Mouse (Mus musculus) lung, embryonic 14.5 days (tissue): Measurements from ENCODE around the gene Slc23a2. TPM values are rescaled to one million over a fixed set of nuclear protein-coding genes. Genes with fewer than 3 reads are reported as not detected.

ENCODE experiments used
- ATAC-seq: fragments of 200-750 bp; cut with Nextera tagmentation; 2 replicates; pipeline ENCODE4 v1.8.0; 2017; ENCODE audit warnings: mild to moderate bottlenecking, moderate TSS enrichment, moderate library complexity; ENCODE audit not compliant: insufficient read depth
- DNase-seq: peaks from one replicate; pipeline ENCODE4 v3.0.0-alpha.2; 2015
- H3K27ac ChIP-seq: fragments of 300-500 bp; sonication (generic); 2 replicates; pipeline ENCODE4 v1.5.1; 2014; ENCODE audit warnings: low read depth, mild to moderate bottlenecking, moderate library complexity
- H3K27me3 ChIP-seq: fragments of 300-500 bp; sonication (generic); 2 replicates; pipeline ENCODE4 v1.6.1; 2014; ENCODE audit warnings: low read length, control low read depth; ENCODE audit not compliant: insufficient read depth
- H3K36me3 ChIP-seq: fragments of 300-500 bp; sonication (generic); 2 replicates; pipeline ENCODE4 v1.6.1; 2014; ENCODE audit warnings: control low read depth; ENCODE audit not compliant: insufficient read depth
- H3K4me1 ChIP-seq: fragments of 300-500 bp; sonication (generic); 2 replicates; pipeline ENCODE4 v1.6.1; 2014; ENCODE audit warnings: antibody characterized with exemption, control low read depth; ENCODE audit not compliant: insufficient read depth
- H3K4me2 ChIP-seq: fragments of 300-500 bp; sonication (generic); 2 replicates; pipeline ENCODE4 v1.6.1; 2014; ENCODE audit warnings: mild to moderate bottlenecking
- H3K4me3 ChIP-seq: fragments of 300-500 bp; sonication (generic); 2 replicates; pipeline ENCODE4 v1.5.1; 2014; ENCODE audit warnings: low read depth, low read length
- H3K9ac ChIP-seq: fragments of 300-500 bp; sonication (generic); 2 replicates; pipeline ENCODE4 v1.6.1; 2014
- H3K9me3 ChIP-seq: fragments of 300-500 bp; sonication (generic); 2 replicates; pipeline ENCODE4 v1.6.1; 2016; ENCODE audit warnings: low read depth, low read length, control low read depth
- CTCF ChIP-seq: IDR thresholded peaks from 2 replicates; pipeline ENCODE4 v1.5.1; 2016; ENCODE audit warnings: antibody characterized with exemption, low read depth
- WGBS: fragments of 180-500 bp; shearing (Covaris S2); extraction: QIAGEN DNeasy Blood & Tissue Kit; methylation state at CpG from one replicate; pipeline ENCODE4 v1.1.7; 2014; 5-methylcytosine and 5-hydroxymethylcytosine counted together
- polyA plus RNA-seq: library from polyadenylated mRNA; unstranded; fragments of >200 nt; fragmentation: Nextera tagmentation; extraction: Ambion mirVana; gene quantifications from 2 replicates; pipeline ENCODE4 v1.2.1, GENCODE M21; 2014

Slc23a2 gene
- polyA plus RNA-seq, 1 experiment from 2014 or later: 17.3 TPM

DNA sequence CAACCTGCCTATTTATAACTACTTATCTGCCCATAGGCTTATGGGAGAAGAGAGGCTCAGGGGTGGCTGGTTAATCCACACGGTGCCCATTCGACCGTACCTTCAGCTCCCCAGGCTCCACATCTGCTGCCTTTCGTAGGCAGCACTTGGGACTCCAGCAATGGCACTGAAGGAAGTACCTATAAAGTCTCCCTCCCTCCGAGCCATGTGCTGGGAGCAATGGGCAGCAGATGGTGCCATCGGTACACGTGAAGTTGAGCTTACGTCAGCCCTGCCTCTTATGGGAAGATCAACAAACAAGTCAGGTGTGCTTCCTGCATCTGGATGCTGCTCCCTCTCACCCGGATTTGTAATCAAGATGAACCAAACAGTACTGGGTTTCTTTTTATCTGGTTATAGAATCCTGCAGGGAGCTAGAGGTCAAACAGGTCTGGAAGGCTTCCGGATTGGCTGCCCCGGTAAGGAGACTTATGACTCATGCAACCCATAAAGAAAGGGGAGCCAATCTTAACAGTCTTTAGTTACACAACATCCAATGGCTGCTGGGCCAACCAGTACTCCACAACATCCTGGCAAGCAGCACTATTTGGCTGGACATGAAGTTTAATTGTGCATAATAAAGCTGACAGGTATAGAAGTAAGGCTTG is 80.6 kb downstream of the Slc23a2 start:
- peaks cover 18% of the 10 kb centered on the region; the same call in 1 of the 2 replicates for H3K36me3 ChIP-seq
- TF ChIP-seq CTCF: no peak
- H3K9ac ChIP-seq: no peak overlapping the region
- no peak overlapping the region for H3K27ac ChIP-seq
- no peaks in the 10 kb centered on the region for H3K4me1 ChIP-seq
- H3K27me3 ChIP-seq: no peaks in the 10 kb centered on the region
- no peak for DNase-seq
- H3K9me3 ChIP-seq: no peaks in the 10 kb centered on the region
- WGBS: 77% methylated on average over 11 of the region's 11 CpGs
- H3K4me2 ChIP-seq: no peak overlapping the region
- no peak for ATAC-seq
- no peak overlapping the region for H3K4me3 ChIP-seq

DNA sequence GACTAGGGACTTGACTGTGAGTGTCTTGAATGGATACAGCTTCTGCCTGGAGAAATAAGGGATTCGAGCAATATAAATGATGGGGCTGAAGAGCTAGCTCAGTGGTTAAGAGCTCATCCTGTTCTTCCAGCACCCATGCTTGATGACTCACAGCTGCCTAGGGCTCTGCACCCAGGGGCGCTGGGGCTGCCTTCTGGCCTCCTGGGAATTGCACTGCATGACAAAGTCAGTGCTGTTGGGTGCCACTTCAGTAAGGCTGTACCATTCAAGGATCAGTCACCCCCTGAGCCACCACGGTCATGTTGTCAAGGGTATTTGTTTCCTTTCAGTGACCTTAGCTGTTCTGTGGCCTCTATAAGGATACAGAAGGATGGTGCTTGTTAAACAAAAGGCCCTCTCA is 81.1 kb downstream of the Slc23a2 start:
- H3K36me3 ChIP-seq: peaks cover 21% of the 10 kb centered on the region
- WGBS: 77% methylated on average over 3 of the region's 3 CpGs
- H3K4me3 ChIP-seq: no peak overlapping the region
- no peak overlapping the region for H3K4me2 ChIP-seq
- no peaks in the 10 kb centered on the region for H3K27me3 ChIP-seq
- H3K4me1 ChIP-seq: no peaks in the 10 kb centered on the region
- no peak overlapping the region for H3K9ac ChIP-seq
- H3K27ac ChIP-seq: no peak overlapping the region
- ATAC-seq (no peak), DNase-seq (no peak)
- TF ChIP-seq CTCF: no peak
- H3K9me3 ChIP-seq: no peaks in the 10 kb centered on the region

DNA sequence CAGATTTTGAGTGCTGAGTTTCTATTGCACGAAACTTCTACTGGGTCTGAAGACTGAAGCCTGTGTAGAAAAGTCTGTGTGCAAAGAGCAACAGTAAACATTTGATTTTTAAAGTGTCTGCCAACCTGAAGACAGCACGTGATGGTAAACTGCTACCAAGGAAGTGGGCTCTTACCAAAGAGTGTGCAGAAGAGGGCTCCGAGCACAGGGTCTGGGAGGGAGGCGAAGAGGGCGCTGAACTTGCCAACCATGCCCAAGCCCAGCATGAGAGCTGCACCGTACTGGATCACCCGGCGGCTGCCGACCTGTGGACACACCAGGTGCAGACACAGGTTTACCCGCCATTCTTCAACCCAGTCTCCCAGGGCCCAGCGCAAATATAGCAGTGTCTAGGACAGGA is 83.0 kb downstream of the Slc23a2 start:
- Histone ChIP-seq H3K9me3 (no peaks in the 10 kb centered on the region), H3K27me3 (no peaks in the 10 kb centered on the region), H3K27ac (no peak overlapping the region), H3K36me3 (peaks cover 26% of the 10 kb centered on the region), H3K4me2 (no peak overlapping the region), H3K4me3 (no peak overlapping the region), H3K9ac (no peak overlapping the region), H3K4me1 (no peaks in the 10 kb centered on the region)
- DNase-seq (no peak), ATAC-seq (no peak)
- TF ChIP-seq CTCF: no peak
- WGBS: 91% methylated on average over 11 of the region's 11 CpGs

DNA sequence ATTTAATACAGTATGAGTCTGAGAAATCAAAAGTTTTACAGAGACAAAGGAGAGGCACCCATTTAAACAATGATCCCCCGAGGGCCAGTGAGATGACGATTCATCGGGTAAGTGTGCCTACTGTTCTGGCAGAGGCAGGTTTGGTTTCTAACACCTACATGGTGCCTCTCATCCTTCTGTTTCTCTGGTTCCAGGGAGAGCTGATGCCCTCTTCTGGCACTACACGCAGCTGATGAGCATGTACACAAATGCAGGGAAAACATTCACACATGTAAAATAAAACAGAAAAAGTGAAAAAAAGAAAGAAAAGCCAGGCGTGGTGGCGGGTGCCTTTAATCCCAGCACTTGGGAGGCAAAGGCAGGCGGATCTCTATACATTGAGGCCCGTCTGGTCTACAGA is 85.0 kb downstream of the Slc23a2 start:
- Histone ChIP-seq H3K27me3 (no peaks in the 10 kb centered on the region), H3K9ac (no peak overlapping the region), H3K27ac (no peak overlapping the region), H3K4me2 (no peak overlapping the region), H3K4me3 (no peak overlapping the region), H3K36me3 (peaks cover 22% of the 10 kb centered on the region), H3K4me1 (peaks cover 7% of the 10 kb centered on the region; the same call in 1 of the 2 replicates), H3K9me3 (no peaks in the 10 kb centered on the region)
- ATAC-seq (no peak), DNase-seq (no peak)
- 85% methylated on average over 8 of the region's 8 CpGs for WGBS
- peak; percentile 37 for TF ChIP-seq CTCF

DNA sequence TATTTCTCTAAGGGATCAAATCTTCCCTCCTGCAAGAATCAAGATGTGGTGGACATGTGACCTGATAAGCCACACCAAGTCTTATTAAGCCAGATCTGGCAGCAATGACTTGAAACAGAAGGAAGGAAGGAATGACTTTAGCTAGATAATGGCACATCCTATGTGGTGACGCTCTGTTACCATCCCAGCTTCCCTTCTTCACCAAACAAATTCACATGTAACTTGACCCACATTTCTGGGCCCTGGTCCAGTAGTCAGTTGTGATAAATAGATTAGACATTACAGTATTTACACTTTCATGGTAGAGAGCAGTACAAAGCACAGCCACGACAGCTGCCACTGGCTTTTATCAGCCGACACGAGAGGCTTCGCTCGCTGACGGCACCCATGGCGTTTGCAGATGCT is 89.6 kb downstream of the Slc23a2 start:
- H3K27me3 ChIP-seq: no peaks in the 10 kb centered on the region
- H3K4me3 ChIP-seq: no peak overlapping the region
- H3K9me3 ChIP-seq: no peaks in the 10 kb centered on the region
- no peak overlapping the region for H3K9ac ChIP-seq
- peak overlapping the region; percentile 60; the same call in 1 of the 2 replicates for H3K27ac ChIP-seq
- peak overlapping the region; percentile 7; the same call in 1 of the 2 replicates for H3K4me2 ChIP-seq
- H3K4me1 ChIP-seq: peaks cover 7% of the 10 kb centered on the region; the same call in 1 of the 2 replicates
- TF ChIP-seq CTCF: no peak
- DNase-seq: peak; percentile 92
- 31% methylated on average over 8 of the region's 8 CpGs for WGBS
- peak; percentile 93 for ATAC-seq
- peaks cover 20% of the 10 kb centered on the region for H3K36me3 ChIP-seq

DNA sequence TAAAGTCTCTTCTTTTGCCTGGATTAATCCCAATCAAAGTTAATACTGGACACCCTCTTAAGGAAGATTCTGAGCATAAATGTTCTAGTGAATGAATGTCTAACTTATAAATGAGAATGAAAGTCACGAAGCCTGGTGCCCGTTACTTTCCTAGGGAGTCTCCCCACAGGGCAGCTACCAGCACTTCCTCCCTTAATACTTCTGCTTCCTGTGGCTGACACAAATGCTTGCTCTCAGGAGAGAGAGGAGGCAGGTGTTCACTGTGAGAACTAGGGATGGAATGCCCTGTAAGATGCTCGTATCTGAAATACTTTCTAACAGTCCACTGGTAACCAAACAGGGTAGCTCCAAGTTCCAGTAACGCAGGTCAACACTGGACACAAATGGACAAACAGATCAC is 91.1 kb downstream of the Slc23a2 start:
- DNase-seq (no peak), ATAC-seq (no peak)
- Histone ChIP-seq H3K4me1 (peaks cover 12% of the 10 kb centered on the region; the same call in 1 of the 2 replicates), H3K9ac (no peak overlapping the region), H3K9me3 (no peaks in the 10 kb centered on the region), H3K4me2 (no peak overlapping the region), H3K36me3 (peaks cover 10% of the 10 kb centered on the region; the same call in 1 of the 2 replicates), H3K27me3 (no peaks in the 10 kb centered on the region), H3K27ac (no peak overlapping the region), H3K4me3 (no peak overlapping the region)
- TF ChIP-seq CTCF: no peak
- WGBS: 89% methylated on average over 4 of the region's 4 CpGs

DNA sequence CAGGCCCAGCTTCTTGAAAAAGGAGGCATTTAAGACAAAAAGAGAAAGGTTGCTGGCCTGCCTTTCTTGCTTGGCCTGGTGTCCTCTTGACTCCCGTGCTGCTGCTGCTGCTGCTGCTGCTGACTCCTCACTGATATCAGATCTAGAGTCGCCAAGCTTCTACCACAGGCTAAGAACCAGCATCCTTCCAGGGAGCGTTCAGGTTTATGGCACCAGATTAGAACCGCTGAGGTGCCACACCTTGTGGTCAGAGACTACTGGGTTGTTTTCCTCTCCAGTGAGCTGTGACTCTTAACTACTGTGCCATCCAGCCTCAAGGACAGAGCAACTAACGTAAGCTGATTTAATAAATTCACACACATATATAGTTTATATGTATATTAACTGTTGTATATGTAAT is 93.1 kb downstream of the Slc23a2 start:
- peaks cover 15% of the 10 kb centered on the region for H3K4me1 ChIP-seq
- no peak overlapping the region for H3K4me2 ChIP-seq
- no peak overlapping the region for H3K9ac ChIP-seq
- DNase-seq: no peak
- no peak overlapping the region for H3K27ac ChIP-seq
- WGBS: 73% methylated on average over 5 of the region's 5 CpGs
- no peak for ATAC-seq
- no peak overlapping the region for H3K4me3 ChIP-seq
- no peak for TF ChIP-seq CTCF
- H3K9me3 ChIP-seq: no peaks in the 10 kb centered on the region
- H3K27me3 ChIP-seq: no peaks in the 10 kb centered on the region
- H3K36me3 ChIP-seq: peaks cover 4% of the 10 kb centered on the region; the same call in 1 of the 2 replicates
